Mouse (Mus musculus): ENCODE results near the gene Hmbs. TPM values are rescaled to one million over a fixed set of nuclear protein-coding genes. Genes with fewer than 3 reads are reported as not detected.
"Not testable (repeated sequence)": the region's sequence is repeated elsewhere in the genome, so short reads cannot be mapped to it uniquely, and the experiment has no call there.

Hmbs gene
- total RNA-seq, 2 experiments from 2014 or later: 18.1 to 19.7 TPM

DNA sequence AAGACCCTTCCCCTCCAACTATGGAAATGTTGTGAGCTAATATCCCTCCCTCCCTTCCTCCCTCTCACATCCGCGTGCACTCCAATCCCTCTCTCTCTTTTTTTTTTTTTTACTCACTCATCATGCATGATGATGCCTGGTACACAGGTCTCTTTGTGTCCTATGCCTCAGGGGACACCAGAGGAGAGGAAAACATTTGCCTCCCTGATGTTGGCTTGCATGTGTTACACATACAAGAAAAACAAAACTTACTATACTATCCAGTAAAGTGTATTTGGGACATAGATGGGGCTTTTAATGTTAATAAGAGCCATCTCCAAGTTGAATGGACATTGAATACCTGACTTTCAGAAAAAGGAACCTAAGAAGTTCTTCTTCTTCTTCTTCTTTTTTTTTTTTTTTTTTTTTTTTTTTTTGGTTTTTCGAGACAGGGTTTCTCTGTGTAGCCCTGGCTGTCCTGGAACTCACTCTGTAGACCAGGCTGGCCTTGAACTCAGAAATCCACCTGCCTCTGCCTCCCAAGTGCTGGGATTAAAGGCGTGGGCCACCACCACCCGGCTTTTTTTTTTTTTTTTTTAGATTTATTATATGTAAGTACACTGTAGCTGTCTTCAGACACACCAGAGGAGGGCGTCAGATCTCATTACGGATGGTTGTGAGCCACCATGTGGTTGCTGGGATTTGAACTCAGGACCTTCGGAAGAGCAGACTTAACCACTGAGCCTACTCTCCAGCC, 18.8 kb downstream of the Hmbs start:
- not testable (repeated sequence) for DNase-seq (ENCODE audit: low spot score in 2 of 2)

GRCm38 (mm10) chr9:44324147-44324546, 19.9 kb downstream of the Hmbs start:
- no peak for DNase-seq (ENCODE audit: low spot score in 2 of 2)

- DNase-seq (ENCODE audit: low spot score in 2 of 2): not testable (repeated sequence)
Observed at GRCm38 (mm10) chr9:44323656-44324055, 20.4 kb downstream of the Hmbs start.

DNA sequence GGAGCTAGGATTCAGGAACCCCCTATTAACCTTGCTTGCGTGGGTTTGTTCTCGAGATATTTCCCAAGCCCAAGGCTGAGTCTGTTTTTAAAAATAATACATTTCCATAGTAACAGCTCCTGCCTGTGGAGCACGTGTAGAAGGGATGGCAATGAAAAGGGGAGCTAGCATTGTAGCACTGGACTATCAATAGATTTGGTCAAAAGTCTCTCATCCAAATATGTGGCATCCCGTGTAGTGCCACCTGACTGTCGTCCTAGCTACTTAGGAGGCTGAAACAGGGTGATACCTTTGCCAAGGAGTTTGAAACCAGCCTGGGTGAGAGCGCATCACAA, 23.3 kb downstream of the Hmbs start:
- DNase-seq (ENCODE audit: low spot score in 2 of 2): no peak

- peak; percentile 88 to 93 for DNase-seq (ENCODE audit: low spot score in 2 of 2)
Observed at GRCm38 (mm10) chr9:44319887-44320798, 23.9 kb downstream of the Hmbs start, which contains the start of gene C2cd2l. Gene C2cd2l, minus strand, starts transcription at chr9:44320285.

- DNase-seq (ENCODE audit: low spot score in 2 of 2): peak; percentile 30 to 51
Observed at GRCm38 (mm10) chr9:44319105-44319886, 24.7 kb downstream of the Hmbs start.

- no peak for DNase-seq (ENCODE audit: low spot score in 2 of 2)
Observed at GRCm38 (mm10) chr9:44318826-44319095, 25.3 kb downstream of the Hmbs start.

DNA sequence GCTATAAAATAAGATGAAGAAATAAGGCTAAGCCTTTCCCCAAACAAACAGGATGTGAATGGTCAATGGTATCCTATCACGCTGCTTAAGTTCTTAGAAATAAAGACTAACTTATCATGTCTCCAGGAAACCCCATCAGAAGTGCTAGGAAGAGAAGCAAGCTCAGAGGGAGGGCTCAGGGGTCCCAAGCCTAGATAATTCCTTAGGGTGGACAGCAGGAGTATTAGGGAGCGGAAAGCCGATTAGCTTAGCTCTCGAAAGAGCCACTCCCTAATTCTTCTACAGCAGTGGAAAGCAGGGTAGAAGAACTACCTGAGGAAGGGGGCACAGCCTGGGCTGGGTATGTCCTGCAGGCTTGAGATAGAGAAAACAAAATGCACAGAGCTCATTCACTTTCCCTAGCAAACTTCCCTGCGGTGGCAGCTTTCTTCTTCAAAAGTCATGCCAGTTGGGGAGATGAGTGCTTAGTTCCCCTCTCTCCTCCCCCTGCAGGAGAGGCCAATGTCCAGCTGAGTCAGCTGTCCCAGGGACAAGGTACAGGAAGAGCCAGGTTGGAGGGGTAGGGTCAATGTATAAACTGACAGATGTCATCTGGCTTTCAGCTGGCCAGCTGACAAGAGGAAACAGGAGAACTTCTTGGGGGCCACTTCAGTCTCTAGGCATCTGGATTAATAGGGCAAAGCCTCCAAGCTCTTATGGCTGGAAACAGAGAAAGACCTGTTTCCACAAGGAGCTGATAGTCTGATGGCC, 25.8 kb downstream of the Hmbs start:
- no peak for DNase-seq (ENCODE audit: low spot score in 2 of 2)

- DNase-seq (ENCODE audit: low spot score in 2 of 2): no peak
Observed at GRCm38 (mm10) chr9:44317452-44317851, 26.6 kb downstream of the Hmbs start.

GRCm38 (mm10) chr9:44314910-44315309, 29.1 kb downstream of the Hmbs start:
- DNase-seq (ENCODE audit: low spot score in 2 of 2): no peak

DNA sequence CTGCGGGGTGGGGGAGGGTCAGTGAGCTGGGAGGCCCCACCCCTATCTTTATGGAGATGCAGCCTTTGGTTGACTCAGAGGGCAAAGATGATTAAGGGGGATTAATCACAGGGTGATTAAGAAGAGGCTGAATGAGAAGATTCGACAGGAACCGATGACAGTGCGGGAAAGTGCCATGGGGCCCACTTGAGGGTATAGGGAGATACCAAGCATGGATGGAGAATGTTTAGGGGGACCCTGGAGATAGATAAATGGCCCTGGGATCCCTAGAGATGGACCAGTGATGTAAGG, 29.8 kb downstream of the Hmbs start:
- no peak for DNase-seq (ENCODE audit: low spot score in 2 of 2)

DNA sequence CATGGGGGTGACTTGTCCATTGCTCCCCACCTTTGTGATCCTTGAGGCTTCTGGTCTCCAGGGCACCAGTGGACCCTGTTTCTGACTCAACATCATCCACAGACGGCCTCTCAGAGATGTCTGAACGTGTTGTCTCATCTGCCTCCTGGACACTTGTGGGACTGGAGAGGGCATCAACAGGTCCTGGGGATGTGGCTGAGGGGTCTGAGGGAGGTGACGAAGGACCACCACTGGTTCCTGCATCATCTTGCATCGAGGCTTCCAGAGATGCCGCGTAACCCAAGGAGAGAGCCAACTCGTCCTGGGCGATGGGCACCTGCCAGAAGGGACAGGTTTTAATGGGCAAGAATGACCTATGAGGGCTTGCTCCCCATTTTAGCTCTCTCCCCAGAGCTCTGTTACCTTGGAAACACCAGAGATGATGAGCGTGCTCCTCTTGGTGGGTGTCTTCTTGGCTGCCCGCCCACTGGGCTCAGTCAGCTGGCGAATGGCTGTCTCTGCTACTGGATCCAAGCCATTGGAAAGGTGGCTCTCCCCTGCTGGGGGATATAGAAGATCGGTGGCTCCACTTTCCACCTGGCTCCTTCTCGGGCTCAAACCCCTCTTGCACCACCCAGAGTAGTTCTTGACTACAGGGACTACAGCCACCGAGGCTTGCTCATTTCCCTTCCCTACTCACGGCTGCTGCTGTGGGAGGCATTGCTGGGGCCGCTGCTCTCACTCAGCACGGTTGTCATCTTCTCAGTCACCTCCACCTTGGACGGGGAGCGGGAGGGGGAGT, 30.4 kb downstream of the Hmbs start:
- DNase-seq (ENCODE audit: low spot score in 2 of 2): peak; percentile 76 to 83

GRCm38 (mm10) chr9:44311136-44312134, 32.6 kb downstream of the Hmbs start:
- no peak for DNase-seq (ENCODE audit: low spot score in 2 of 2)

- DNase-seq (ENCODE audit: low spot score in 2 of 2): no peak
Observed at GRCm38 (mm10) chr9:44310750-44311135, 33.3 kb downstream of the Hmbs start.

DNA sequence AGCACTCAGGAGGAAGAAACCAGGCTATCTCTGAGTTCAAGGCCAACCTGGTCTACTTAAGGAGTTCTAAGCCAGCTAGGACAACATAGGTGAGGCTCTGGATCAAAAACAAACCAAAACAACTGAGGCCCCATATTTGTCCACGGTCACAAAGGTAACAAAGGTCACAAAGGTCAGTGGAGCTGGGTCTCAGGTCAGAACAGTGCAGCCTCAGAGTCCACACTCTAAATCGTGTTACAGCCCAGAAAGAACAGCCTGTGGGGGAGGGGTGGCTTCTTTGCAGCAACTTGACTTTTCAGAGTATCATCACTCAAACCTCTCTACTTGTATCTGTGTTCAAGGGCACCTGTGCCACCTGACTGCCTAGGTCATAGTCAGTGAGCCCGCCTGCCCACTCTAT, 34.3 kb downstream of the Hmbs start:
- DNase-seq (ENCODE audit: low spot score in 2 of 2): no peak

DNA sequence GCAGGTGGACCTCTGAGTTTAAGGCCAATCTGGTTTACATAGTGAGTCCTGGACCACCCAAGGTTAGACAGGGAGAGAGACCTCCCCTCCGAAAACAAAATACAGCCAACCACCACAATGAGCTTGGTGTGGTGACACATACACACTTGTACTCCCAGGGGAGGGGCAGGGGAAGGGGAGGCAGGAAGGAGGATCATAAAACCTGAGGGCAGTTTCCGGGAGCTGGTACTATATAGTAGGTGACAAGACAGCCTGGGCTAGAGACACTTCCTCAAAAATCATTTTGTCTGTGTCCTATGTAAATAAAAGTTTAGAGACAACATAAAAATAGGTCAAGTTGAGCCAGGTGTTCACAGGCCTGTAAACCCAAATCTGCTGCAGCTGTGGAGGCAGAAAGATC, 36.8 kb downstream of the Hmbs start:
- DNase-seq (ENCODE audit: low spot score in 2 of 2): no peak

GRCm38 (mm10) chr9:44306532-44306931, 37.5 kb downstream of the Hmbs start:
- DNase-seq (ENCODE audit: low spot score in 2 of 2): no peak

- peak; percentile 97 to 99 for DNase-seq (ENCODE audit: low spot score in 2 of 2)
Observed at GRCm38 (mm10) chr9:44305466-44306079, 38.5 kb downstream of the Hmbs start, which contains the start of gene Hinfp. Gene Hinfp, minus strand, starts transcription at chr9:44305671.

GRCm38 (mm10) chr9:44300001-44300400, 44.0 kb downstream of the Hmbs start:
- not testable (repeated sequence) for DNase-seq (ENCODE audit: low spot score in 2 of 2)

Measured in left cerebral cortex, adult 18-20 months (tissue).